Mouse (Mus musculus) small intestine, adult 2 months (tissue): ENCODE measurements around the gene Hoxa10.

Experiments used
- CTCF ChIP-seq: fragments of 200-500 bp; IDR thresholded peaks from 2 replicates; pipeline ENCODE4 v1.5.1; 2012; ENCODE audit warnings: low read depth, mild to moderate bottlenecking, control low read depth, inconsistent platforms, low read length, moderate library complexity, mixed read lengths; ENCODE audit not compliant: insufficient replicate concordance, insufficient read length; ENCODE audit errors: extremely low read depth
- POLR2A ChIP-seq: fragments of 200-500 bp; IDR thresholded peaks from 2 replicates; pipeline ENCODE4 v1.6.1; 2012; ENCODE audit warnings: low read depth, mild to moderate bottlenecking, control low read depth, inconsistent platforms, low read length, moderate library complexity

- TF ChIP-seq CTCF, result no peak
- TF ChIP-seq POLR2A, result peak; percentile 44
Measured at GRCm38 (mm10) chr6:52217459-52217768, 23.2 kb downstream of the Hoxa10 start.
